Mouse (Mus musculus): ENCODE results near the gene Vmn1r233.

DNA sequence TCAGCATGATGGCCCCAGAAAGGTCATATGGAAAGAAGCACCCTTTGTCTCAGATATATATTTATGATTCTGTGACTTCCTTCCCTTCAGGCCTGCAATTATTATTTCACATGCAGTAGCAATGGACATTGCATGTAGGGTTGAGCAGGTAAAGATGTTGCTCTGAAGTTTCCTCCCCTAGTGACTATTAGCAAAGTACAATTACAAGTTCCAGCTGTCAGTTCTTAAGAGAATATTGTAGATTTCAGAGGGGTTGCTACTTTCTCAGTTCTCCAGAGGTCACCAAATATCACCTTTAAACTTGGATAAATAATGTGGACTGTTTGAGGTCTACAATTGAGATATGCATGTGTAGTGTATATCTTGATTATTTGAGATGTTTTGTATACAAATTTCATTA is at the start of gene Vmn1r233:
- TF ChIP-seq CTCF (IDR thresholded peaks at IDR 0.05) (no peak), EP300 (IDR thresholded peaks at IDR 0.05) (no peak)

All from lung, postnatal 0 days (tissue).